Mouse (Mus musculus) C2C12 (cell line): ENCODE results near the gene Cdc42se2.

Experiments used
- CTCF ChIP-seq: IDR thresholded peaks from one replicate; pipeline ENCODE4 v1.5.1; 2011; ENCODE audit not compliant: control insufficient read depth, insufficient read depth, insufficient read length
- FOSL1 ChIP-seq: IDR thresholded peaks from one replicate; pipeline ENCODE4 v1.8.0; 2011; ENCODE audit warnings: mild to moderate bottlenecking, low read length; ENCODE audit not compliant: poor library complexity, insufficient read depth, severe bottlenecking
- MAX ChIP-seq: IDR thresholded peaks from one replicate; pipeline ENCODE4 v1.6.1; 2011; ENCODE audit warnings: mild to moderate bottlenecking, control low read depth
- MYOD1 ChIP-seq: IDR thresholded peaks from one replicate; pipeline ENCODE4 v1.6.1; 2011; ENCODE audit warnings: low read depth; ENCODE audit not compliant: control insufficient read depth, insufficient read length
- USF1 ChIP-seq: IDR thresholded peaks from one replicate; pipeline ENCODE4 v1.6.1; 2011; ENCODE audit warnings: low read depth, mild to moderate bottlenecking, control low read depth, moderate library complexity

GRCm38 (mm10) chr11:54731367-54731766, 56.1 kb downstream of the Cdc42se2 start:
- TF ChIP-seq CTCF (no peak), MAX (no peak), FOSL1 (no peak), MYOD1 (no peak), USF1 (no peak)
